Mouse (Mus musculus) kidney, adult 2 months (tissue): ENCODE data around the gene Smok3b.

Source experiments
- CTCF ChIP-seq: fragments of 200-500 bp; conservative IDR thresholded peaks from 2 replicates; pipeline ENCODE4 v1.5.1; 2011; ENCODE audit warnings: low read depth, mild to moderate bottlenecking, control low read depth, low read length, moderate library complexity, mixed read lengths; ENCODE audit not compliant: insufficient read depth, insufficient read length
- POLR2A ChIP-seq: fragments of 200-500 bp; IDR thresholded peaks from one replicate; pipeline ENCODE4 v1.6.1; 2011; ENCODE audit warnings: low read depth, low read length, control low read depth

GRCm38 (mm10) chr5:138090271-138090670 is 69.0 kb downstream of the Smok3b start:
- TF ChIP-seq CTCF (peak; percentile 48), POLR2A (no peak)
